Mouse (Mus musculus) layer of hippocampus, adult 2 months (tissue): ENCODE data around the gene Ltbp1. TPM values are rescaled to one million over a fixed set of nuclear protein-coding genes. Genes with fewer than 3 reads are reported as not detected.

ENCODE experiments used
- DNase-seq, 2 experiments: peaks; one replicate each; pipeline ENCODE4 v3.0.0; 2022; ENCODE audit warnings: low spot score in 2 of 2
- H3K27ac ChIP-seq: fragments of 200-600 bp; 2 replicates; pipeline ENCODE4 v1.8.1; 2022
- H3K4me3 ChIP-seq: fragments of 200-600 bp; 2 replicates; pipeline ENCODE4 v1.8.1; 2022; ENCODE audit warnings: mild to moderate bottlenecking
- CTCF ChIP-seq: fragments of 200-600 bp; conservative IDR thresholded peaks from 2 replicates; pipeline ENCODE4 v1.8.1; 2022; ENCODE audit warnings: antibody characterized with exemption, mild to moderate bottlenecking, moderate library complexity
- total RNA-seq, 2 experiments: library from RNA; stranded (reverse); gene quantifications; 2 replicates each; pipeline ENCODE4 v1.2.3; 2021

The Ltbp1 gene
- total RNA-seq, 2 experiments from 2014 or later: 6.3 to 7.4 TPM

DNA sequence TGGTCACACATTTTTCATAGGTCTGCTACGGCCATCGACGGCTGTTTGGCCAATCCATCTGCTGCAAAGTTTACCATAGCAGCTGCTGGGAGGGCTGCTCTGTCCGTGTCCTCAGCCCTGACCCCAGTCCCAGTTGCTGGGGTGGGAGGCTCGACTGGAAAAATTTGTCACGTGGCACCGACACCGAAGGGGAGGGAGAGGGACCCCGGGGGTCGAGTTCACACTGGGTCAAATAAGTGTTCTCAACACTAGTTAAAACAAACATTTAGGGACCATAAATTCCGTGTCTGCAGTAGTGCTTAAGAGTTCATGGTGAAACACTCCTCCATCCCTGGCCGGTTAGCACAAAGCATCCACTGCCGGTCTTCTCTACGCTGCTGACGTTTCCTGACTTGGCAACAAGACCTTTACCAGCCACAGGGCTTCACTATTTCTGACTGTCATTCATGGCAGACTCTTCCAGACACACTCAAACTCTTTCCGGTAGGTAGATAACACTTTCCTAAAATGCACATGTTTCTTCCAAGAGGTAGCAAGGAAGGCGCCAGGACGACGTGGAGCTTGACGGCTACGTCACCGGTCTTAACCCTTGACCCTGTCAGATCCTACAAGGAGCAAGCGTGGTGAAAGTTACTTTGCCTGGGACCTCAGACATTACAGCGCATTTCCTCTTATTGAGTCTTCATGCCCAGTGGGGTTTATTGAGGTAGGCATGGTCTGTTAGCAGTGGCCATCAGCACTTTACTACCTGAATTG lies 9.4 kb downstream of the Ltbp1 start:
- no peak for TF ChIP-seq CTCF
- no peak overlapping the region for H3K27ac ChIP-seq
- H3K4me3 ChIP-seq: no peak overlapping the region
- no peak for DNase-seq

DNA sequence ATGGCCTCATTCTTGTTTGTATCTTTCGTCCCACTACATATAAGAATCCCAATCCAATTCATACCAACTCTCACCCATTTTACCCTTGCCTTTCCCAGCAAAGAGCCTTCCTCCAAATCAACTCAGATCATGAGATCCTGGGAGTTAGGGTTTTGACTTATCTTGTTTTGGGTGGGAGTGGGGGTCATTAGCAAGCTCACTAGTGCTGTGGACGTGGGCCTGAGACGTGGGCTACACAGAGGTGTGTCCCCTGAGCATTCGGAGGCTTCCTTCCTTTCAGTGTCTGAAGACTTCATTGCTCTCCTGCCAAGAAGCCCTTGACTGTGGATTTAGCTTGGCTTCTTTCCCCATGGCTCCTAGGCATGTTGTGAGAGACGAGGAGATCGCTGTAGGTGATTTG lies 10.2 kb downstream of the Ltbp1 start:
- DNase-seq: no peak
- Histone ChIP-seq H3K27ac (no peak overlapping the region), H3K4me3 (no peak overlapping the region)
- no peak for TF ChIP-seq CTCF

DNA sequence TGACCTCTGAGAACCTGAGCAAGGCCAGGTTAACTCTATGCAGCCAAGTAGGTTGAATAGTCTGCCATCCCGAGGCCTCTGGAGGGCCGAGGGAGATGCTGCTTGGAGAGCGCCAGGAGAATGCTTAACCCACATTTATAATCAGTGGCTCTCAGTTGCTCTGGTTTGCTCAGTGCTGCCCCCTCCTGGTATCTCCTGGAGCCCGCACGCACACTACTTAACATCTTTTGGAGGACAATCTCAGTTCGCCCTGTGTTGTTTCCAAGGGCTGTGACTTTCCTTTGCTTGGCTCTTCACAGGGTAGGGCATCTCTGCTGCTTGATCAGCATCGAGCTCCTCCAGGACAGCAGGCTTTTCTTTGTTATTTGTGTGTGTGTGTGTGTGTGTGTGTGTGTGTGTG lies 12.1 kb downstream of the Ltbp1 start:
- TF ChIP-seq CTCF: peak; percentile 73
- no peak overlapping the region for H3K4me3 ChIP-seq
- DNase-seq: no peak

DNA sequence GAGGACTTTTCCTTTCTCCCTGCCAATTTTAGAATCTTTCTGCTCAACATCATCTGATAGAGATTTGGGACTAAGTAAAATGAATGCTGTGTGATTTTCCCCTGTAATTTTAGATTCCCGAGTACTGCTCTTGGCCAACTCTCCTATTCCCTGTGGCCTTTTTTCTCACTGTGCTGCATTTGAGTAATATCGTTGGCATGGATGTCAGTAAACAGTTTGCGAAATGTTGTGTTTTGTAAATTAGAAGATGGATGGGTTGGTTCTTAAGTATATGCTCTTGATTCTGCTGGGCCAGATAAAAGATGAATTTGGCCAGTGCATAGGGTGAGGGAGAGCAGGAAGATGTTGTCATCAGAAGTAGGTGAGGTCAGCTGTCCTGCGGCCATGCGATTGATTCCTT lies 12.8 kb downstream of the Ltbp1 start:
- no peak overlapping the region for H3K4me3 ChIP-seq
- DNase-seq: no peak
- TF ChIP-seq CTCF: no peak
- no peak overlapping the region for H3K27ac ChIP-seq

More for the DNA sequence above, 12.1 kb downstream of the Ltbp1 start:
- H3K27ac ChIP-seq: no peak overlapping the region

DNA sequence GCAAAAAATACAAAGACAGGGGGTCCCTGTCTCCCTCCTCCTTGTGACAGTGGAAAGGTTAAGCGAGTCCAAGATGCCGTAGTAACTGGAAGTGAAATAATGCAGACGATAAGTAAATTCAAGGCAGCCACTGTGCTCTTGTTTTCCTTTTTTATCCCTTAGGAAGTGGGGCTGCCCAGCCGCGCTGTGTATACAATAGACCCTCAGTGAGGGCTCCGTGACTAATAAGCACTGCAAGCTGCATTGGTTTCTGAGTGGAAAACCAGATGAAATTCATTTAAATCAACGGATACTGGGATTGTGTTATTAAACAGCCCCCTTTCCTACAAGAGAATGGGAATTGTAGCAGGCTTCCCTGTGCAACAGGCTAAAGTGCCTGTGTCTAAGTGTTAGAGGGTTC lies 14.7 kb downstream of the Ltbp1 start:
- no peak overlapping the region for H3K27ac ChIP-seq
- no peak for DNase-seq
- TF ChIP-seq CTCF: no peak
- no peak overlapping the region for H3K4me3 ChIP-seq

DNA sequence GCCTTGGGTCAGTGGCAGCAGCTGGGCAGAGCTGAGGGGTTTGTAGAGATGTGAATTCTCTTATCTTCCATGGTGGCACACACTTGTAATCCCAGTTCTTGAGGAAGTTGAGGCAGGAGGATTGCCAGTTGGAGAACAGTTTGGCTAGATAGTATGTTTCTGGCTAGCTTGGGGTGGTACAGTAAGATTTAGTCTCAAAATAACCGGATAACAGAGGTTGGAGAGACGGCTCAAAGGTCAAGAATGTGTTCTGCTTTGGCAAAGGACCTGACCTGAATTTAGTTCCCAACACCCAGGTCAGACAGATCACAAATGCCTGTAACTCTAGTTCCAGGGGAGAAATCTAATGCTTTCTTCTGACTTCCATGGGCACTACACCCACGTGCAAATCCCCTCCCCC lies 15.3 kb downstream of the Ltbp1 start:
- no peak overlapping the region for H3K4me3 ChIP-seq
- no peak for DNase-seq
- no peak for TF ChIP-seq CTCF
- no peak overlapping the region for H3K27ac ChIP-seq

DNA sequence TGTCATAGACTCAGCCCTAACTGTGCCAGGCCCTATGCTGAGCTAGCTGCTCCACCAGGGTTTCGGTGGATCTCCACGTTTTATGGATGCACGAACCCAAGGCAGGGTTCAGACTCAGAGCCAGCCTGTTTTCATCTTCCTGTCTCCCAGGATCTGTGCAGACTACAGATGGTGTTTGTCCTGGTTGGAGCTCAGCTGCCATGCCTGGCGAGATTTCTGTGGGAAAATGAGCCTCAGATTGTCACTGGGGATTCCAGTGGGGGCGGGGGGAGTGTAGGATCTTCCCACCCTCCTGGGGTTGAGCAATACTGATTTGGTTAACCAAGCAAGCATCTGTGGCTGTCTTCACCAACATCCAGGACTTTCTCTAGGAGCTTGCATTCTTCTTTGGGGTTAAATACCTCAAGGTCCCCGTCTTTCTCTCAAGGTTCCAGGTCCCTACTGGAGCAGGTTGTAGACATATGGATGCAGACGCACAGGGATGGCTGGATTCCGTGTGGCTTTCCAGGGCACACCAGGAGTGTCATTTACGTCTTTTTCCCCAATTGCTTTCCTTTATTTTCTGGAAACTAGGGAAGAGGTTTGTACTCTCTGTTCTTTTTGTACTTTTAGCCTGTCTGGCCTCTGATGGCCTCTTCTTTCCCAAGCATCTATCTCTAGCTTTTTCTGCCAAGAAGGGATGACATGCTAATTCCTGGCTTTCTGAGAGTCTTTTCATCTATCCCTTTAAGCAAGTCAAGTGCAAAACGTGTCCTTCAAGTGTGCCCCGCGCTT lies 22.2 kb downstream of the Ltbp1 start:
- DNase-seq: peak; percentile 40 to 55
- no peak overlapping the region for H3K27ac ChIP-seq
- TF ChIP-seq CTCF: no peak

DNA sequence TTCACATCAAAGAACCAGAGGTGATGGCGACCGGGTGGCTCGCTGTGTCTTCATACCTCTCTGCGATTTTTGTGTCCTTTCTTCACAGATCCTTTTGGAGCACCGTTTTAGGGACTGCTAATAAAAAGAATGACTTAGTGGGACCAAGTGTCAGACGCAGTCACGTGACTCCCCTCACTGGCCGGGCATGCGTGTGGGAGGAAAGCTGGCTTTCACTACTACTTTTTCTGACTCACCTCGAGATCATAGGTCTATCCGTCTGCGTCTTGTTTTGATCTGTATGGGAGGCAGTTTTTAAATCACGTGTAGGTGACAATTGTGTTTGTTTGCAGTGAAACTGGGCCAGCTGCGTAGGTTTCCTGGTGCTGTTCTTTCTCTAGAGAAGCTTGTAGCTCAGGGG lies 28.0 kb downstream of the Ltbp1 start:
- no peak for TF ChIP-seq CTCF
- no peak for DNase-seq
- Histone ChIP-seq H3K4me3 (no peak overlapping the region), H3K27ac (no peak overlapping the region)

More for the DNA sequence above, 22.2 kb downstream of the Ltbp1 start:
- no peak overlapping the region for H3K4me3 ChIP-seq

DNA sequence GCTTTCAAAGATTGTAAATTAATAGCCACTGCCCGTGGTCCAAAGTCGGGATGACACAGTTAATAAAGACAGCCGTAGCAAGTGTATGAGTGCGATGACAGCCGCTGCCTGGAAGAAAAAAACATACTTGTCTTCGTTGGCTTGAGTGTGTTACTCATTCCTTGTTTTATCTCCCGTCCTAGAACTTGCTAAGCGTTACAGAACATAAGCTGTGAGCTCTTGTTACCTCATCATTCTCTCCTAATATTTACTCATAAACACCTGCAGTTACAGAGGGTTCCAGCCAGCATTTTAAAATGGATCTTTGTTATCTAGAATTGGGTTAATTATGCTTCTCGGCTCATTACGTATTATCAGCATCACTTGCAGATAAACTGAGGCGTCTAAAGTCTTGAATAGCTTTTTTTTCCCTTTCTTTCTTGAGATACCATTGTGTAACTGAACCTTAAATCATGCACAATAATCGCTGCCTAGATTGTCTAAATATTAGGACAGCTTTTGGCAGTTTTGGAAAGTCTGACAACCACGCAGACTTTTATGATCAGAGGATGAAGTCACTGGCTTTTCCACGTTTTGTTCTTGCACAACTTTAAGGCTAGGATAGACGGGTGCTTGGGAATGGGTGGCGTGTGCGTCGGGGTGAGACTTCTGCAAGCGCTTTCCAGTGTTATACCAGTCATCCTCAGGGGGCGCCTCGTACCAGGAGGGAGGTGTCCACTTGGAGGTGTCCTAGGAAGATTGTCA lies 28.7 kb downstream of the Ltbp1 start:
- Histone ChIP-seq H3K27ac (no peak overlapping the region), H3K4me3 (no peak overlapping the region)
- TF ChIP-seq CTCF: no peak
- no peak for DNase-seq

DNA sequence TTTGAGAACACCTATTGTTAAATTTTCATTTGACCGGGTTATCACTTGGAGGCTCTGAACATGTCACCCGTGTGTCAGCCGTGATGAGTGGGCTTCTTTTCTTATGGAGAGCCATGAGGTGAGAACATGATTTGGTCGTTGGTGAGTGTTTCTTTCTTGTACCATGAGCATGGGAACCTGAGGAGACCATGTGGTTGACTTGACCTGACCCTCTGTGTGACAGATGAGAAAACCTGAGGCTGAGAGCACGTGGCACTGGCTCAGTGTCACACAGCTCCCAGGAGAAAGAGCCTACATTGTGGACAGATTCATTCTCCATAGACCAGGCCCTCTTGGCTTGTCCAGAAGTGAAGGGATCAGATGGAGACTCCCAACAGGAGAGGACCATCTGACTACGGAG lies 31.5 kb downstream of the Ltbp1 start:
- DNase-seq: no peak
- no peak for TF ChIP-seq CTCF
- Histone ChIP-seq H3K4me3 (no peak overlapping the region), H3K27ac (no peak overlapping the region)

DNA sequence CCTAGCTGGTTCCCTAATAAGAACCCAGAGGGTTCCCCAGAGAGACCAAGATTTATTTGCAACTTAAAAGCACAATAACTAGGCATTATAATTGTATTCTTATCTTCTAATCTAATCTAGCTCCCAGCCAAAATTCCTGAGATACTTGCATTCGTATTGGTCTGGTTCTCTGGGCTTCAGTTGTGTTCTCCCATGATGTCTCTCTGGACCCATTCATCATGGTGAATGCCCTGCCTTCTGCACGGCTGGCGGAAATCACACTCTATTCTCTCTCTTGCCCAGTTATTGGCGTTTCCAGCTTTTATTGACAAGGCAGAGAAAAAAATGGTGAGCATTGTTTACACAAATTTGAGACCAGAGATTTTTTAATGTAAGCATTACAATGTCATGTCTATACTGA lies 33.6 kb downstream of the Ltbp1 start:
- TF ChIP-seq CTCF: no peak
- H3K27ac ChIP-seq: no peak overlapping the region
- DNase-seq: no peak
- H3K4me3 ChIP-seq: no peak overlapping the region

DNA sequence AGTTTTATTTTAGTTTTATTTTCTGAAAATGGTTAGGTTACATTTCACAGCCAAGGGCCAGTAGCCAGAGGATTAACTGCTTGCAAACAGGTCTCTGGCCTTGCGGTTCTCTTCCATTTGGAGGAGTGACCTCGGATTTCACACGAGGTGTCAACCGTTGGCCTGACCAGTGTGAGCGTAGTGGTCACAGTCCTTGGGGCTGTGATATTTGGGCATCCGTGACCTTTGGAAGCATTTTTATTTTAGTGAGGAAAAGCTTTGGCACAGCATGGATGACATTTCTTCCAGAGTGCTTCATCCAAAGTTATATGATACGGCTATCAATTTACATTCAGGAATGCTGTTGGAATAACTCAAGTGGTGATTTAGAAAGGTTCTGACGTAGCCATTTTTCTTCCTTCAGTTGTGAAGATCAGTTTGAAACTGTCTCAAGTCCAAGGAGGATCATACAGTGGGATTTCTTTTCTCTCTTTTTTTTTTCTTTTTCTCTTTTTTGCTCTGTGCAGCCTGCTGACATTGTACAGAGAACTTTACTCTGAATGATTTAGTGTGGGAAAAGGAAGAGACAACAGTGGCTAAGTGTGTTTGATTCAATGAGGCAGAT lies 44.1 kb downstream of the Ltbp1 start:
- no peak for TF ChIP-seq CTCF
- no peak overlapping the region for H3K27ac ChIP-seq
- H3K4me3 ChIP-seq: no peak overlapping the region
- no peak for DNase-seq

DNA sequence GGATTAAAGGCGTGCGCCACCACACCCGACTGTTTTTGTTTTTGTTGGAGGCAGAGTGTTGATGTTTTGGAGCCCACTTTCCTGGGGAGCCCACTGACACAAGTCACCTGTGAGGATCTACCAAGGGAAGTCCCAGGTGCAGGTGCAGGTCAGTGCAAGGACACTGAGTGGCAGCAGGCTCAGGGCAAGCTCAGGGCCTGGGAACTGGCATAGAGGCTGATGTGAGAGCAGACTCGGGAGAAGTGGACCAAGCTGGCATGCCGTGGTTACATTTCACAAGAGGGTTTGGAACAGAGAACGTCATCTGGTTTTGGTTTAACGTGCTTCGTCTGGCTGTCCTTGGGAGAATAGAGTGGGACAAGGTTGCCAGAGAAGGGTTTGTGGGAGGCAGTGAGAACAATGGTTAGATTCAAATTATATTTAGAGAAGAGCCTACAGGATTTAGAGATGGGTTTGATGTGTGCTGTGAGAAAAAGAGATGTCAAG lies 46.1 kb downstream of the Ltbp1 start:
- no peak overlapping the region for H3K4me3 ChIP-seq
- no peak overlapping the region for H3K27ac ChIP-seq
- no peak for DNase-seq
- no peak for TF ChIP-seq CTCF
